Mouse (Mus musculus) Patski (cell line): ENCODE data around the gene Dhps. TPM values are rescaled to one million over a fixed set of nuclear protein-coding genes. Genes with fewer than 3 reads are reported as not detected.

ENCODE experiments used
- ATAC-seq: fragments of 100-300 bp; one replicate; pipeline ENCODE4 v1.8.0; 2021
- CTCF ChIA-PET: fragments of 350-600 bp; sonication (Branson Sonifier 250); formaldehyde crosslinking; loops from one replicate; lab custom pipeline; 2022; ENCODE audit warnings: inconsistent platforms; lab: Charles Lee
- POLR2A ChIA-PET: fragments of 350-600 bp; sonication (Branson Sonifier 250); formaldehyde crosslinking; loops from one replicate; lab custom pipeline; 2022; ENCODE audit warnings: antibody characterized with exemption, inconsistent platforms; lab: Charles Lee
- DNase-seq: peaks from one replicate; pipeline ENCODE4 v3.0.0-alpha.2; 2011; ENCODE audit warnings: low read depth, low spot score
- H3K27me3 ChIP-seq: fragments of 371-371 bp; one replicate; pipeline ENCODE4 v1.5.1; 2021
- CTCF ChIP-seq: fragments of 100-300 bp; IDR thresholded peaks from one replicate; pipeline ENCODE4 v1.5.1; 2021
- in situ Hi-C: fragments of 300-500 bp; cut with MboI; formaldehyde crosslinking; loops from 3 replicates; pipeline ENCODE4 v1.11.1; 2018; ENCODE audit warnings: low pct_unique_long_range_greater_than_20kb, mixed read lengths
- polyA plus RNA-seq: library from polyadenylated mRNA; unstranded; gene quantifications from one replicate; pipeline ENCODE4 v1.2.3, GENCODE M21; 2021

Dhps gene
- polyA plus RNA-seq, 1 experiment from 2014 or later, result 57.6 TPM

- in situ Hi-C loops, result no loop called here
- no peaks in the 10 kb centered on the region for H3K27me3 ChIP-seq
- ATAC-seq (no peak), DNase-seq (no peak)
- no peak for TF ChIP-seq CTCF
- CTCF ChIA-PET, result interaction anchor here (1.4 to 1.6 kb wide), 2 partner anchors 28 to 61 kb away, joined by 3 to 4 read pairs; no protein-coding TSS in a partner anchor
- POLR2A ChIA-PET, result no interaction called here
Observed at GRCm38 (mm10) chr8:85034764-85035163, 36.8 kb upstream of the Dhps start.

GRCm38 (mm10) chr8:85035165-85035727, 36.3 kb upstream of the Dhps start:
- ATAC-seq, result no peak
- TF ChIP-seq CTCF, result no peak
- in situ Hi-C loops, result no loop called here
- ChIA-PET CTCF (interaction anchor here (0.7 to 2.6 kb wide), 4 partner anchors 9 to 61 kb away, joined by 3 to 8 read pairs (median 4); partner anchors contain the start of genes Asna1, Man2b1 and Trir), POLR2A (interaction anchor here (1.3 to 4.1 kb wide), 3 partner anchors 9 to 40 kb away, joined by 3 to 22 read pairs (median 11); partner anchors contain the start of gene Trir)
- no peak for DNase-seq
- H3K27me3 ChIP-seq, result no peaks in the 10 kb centered on the region

GRCm38 (mm10) chr8:85035728-85036310, 35.7 kb upstream of the Dhps start:
- no peak for TF ChIP-seq CTCF
- ChIA-PET POLR2A (interaction anchor here (0.7 to 4.1 kb wide), 7 partner anchors 9 to 58 kb away, joined by 3 to 22 read pairs (median 5); partner anchors contain the start of genes Fbxw9, Junb and Trir), CTCF (interaction anchor here (0.7 to 2.6 kb wide), 6 partner anchors 10 to 62 kb away, joined by 3 to 8 read pairs (median 3); partner anchors contain the start of genes Asna1, Man2b1 and Trir)
- ATAC-seq, result no peak
- no peak for DNase-seq
- in situ Hi-C loops, result no loop called here
- H3K27me3 ChIP-seq, result no peaks in the 10 kb centered on the region

- DNase-seq (no peak), ATAC-seq (peak; percentile 36)
- no peaks in the 10 kb centered on the region for H3K27me3 ChIP-seq
- TF ChIP-seq CTCF, result no peak
- in situ Hi-C loops, result no loop called here
- ChIA-PET POLR2A (interaction anchor here (0.7 to 4.1 kb wide), 11 partner anchors 9 to 347 kb away, joined by 3 to 22 read pairs (median 4); partner anchors contain the start of genes Fbxw9, Junb and Trir), CTCF (interaction anchor here (0.9 to 2.6 kb wide), 4 partner anchors 10 to 62 kb away, joined by 3 to 8 read pairs (median 4); partner anchors contain the start of genes Asna1 and Trir)
Observed at GRCm38 (mm10) chr8:85036381-85036717, 35.2 kb upstream of the Dhps start.

- in situ Hi-C loops, result no loop called here
- peak; percentile 86 for DNase-seq
- no peaks in the 10 kb centered on the region for H3K27me3 ChIP-seq
- CTCF ChIA-PET, result interaction anchor here (0.9 to 2.6 kb wide), 3 partner anchors 11 to 47 kb away, joined by 3 to 8 read pairs (median 3); partner anchors contain the start of genes Asna1 and Trir
- ATAC-seq, result peak; percentile 70
- POLR2A ChIA-PET, result interaction anchor here (0.6 to 4.1 kb wide), 18 partner anchors 9 to 348 kb away, joined by 3 to 22 read pairs (median 4); partner anchors contain the start of genes Fbxw9, Gm5741, Junb and Man2b1
- TF ChIP-seq CTCF, result no peak
Observed at GRCm38 (mm10) chr8:85036718-85037365, 34.7 kb upstream of the Dhps start, which contains the start of gene Tnpo2. Tnpo2 (plus strand) TSS chr8:85036915.

- DNase-seq (no peak), ATAC-seq (no peak)
- H3K27me3 ChIP-seq, result no peaks in the 10 kb centered on the region
- ChIA-PET CTCF (interaction anchor here (1.0 to 2.6 kb wide), 5 partner anchors 11 to 62 kb away, joined by 3 to 10 read pairs (median 8); partner anchors contain the start of genes Asna1, Dhps and Trir), POLR2A (interaction anchor here (0.6 to 4.1 kb wide), 14 partner anchors 11 to 348 kb away, joined by 3 to 22 read pairs (median 4); partner anchors contain the start of genes Fbxw9, Gm5741, Man2b1 and Trir)
- in situ Hi-C loops, result no loop called here
- no peak for TF ChIP-seq CTCF
Observed at GRCm38 (mm10) chr8:85037366-85037680, 34.2 kb upstream of the Dhps start.

GRCm38 (mm10) chr8:85037681-85038531, 33.7 kb upstream of the Dhps start:
- ATAC-seq (peak; percentile 13), DNase-seq (no peak)
- ChIA-PET CTCF (interaction anchor here (1.0 to 2.6 kb wide), 5 partner anchors 12 to 63 kb away, joined by 3 to 10 read pairs (median 8); partner anchors contain the start of genes Asna1, Dhps and Trir), POLR2A (interaction anchor here (1.1 to 4.1 kb wide), 9 partner anchors 8 to 58 kb away, joined by 3 to 22 read pairs (median 4); partner anchors contain the start of genes Fbxw9, Gm5741, Man2b1 and Trir)
- TF ChIP-seq CTCF, result no peak
- no peaks in the 10 kb centered on the region for H3K27me3 ChIP-seq
- in situ Hi-C loops, result no loop called here

- no peak for TF ChIP-seq CTCF
- H3K27me3 ChIP-seq, result no peaks in the 10 kb centered on the region
- DNase-seq, result no peak
- ChIA-PET CTCF (no interaction called here), POLR2A (no interaction called here)
- no peak for ATAC-seq
- in situ Hi-C loops, result no loop called here
Observed at GRCm38 (mm10) chr8:85043619-85044018, 27.9 kb upstream of the Dhps start.

GRCm38 (mm10) chr8:85057367-85057766, 14.2 kb upstream of the Dhps start:
- DNase-seq, result no peak
- ChIA-PET POLR2A (no interaction called here), CTCF (no interaction called here)

More at GRCm38 (mm10) chr8:85057367-85057766, 14.2 kb upstream of the Dhps start:
- ATAC-seq, result no peak
- no peaks in the 10 kb centered on the region for H3K27me3 ChIP-seq
- no peak for TF ChIP-seq CTCF
- in situ Hi-C loops, result no loop called here
